Comparison of ENCODE assay signal across 17 mouse cellular contexts in the genomic region with DNA sequence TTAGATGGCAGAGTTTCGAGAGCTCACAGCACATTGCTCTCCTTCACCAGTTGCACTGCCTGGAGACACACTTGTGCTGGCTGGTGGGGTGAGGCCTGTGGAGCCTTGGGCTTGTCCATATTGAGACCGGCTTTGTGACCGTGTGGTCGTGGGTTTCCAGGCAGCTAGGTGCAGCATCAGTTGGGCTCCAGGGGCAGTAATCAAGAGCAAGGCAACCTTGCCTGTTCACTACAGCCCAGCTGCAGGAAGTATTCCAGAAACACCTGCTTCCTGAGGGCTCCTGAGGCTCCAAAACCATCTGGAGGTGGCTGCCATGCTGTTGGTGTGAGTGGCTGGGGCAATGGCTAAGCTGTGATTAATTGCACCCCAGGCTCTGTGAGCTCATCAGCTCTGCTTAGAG.
"Had no signal": no experiment of that assay in that cellular context is flagged by ENCODE, and none has a peak within 500 bp of the region (broad histone marks: within the 10 kb centered on the region; RNA-seq: fewer than 3 reads in every experiment).

No protein-coding gene starts in this region.

- H3K9ac ChIP-seq: lung, embryonic 15.5 days; midbrain, embryonic 12.5 days; neural tube, embryonic 13.5 days; neural tube, embryonic 15.5 days had no signal

- H3K9me3 ChIP-seq: lung, embryonic 15.5 days; midbrain, embryonic 10.5 days; midbrain, embryonic 12.5 days; neural tube, embryonic 13.5 days; neural tube, embryonic 15.5 days had no signal

- ATAC-seq: lung, postnatal 0 days; midbrain, embryonic 16.5 days had no signal

- H3K27ac ChIP-seq: lung, embryonic 15.5 days; midbrain, embryonic 10.5 days; midbrain, embryonic 12.5 days; neural tube, embryonic 13.5 days; neural tube, embryonic 15.5 days had no signal

- H3K36me3 ChIP-seq: lung, embryonic 15.5 days; midbrain, embryonic 10.5 days; midbrain, embryonic 12.5 days; neural tube, embryonic 13.5 days; neural tube, embryonic 15.5 days had no signal

- DNase-seq: midbrain, embryonic 14.5 days; retina, postnatal 1 day; right cerebral cortex, adult 18-20 months; right cerebral cortex, postnatal 25 days; right cerebral cortex, postnatal 4 days; spleen, adult 18-20 months; thymus, adult 18-20 months; thymus, postnatal 14 days; thymus, postnatal 36 days had no signal

- H3K4me3 ChIP-seq: lung, embryonic 15.5 days; midbrain, embryonic 10.5 days; midbrain, embryonic 12.5 days; myocyte; neural tube, embryonic 13.5 days; neural tube, embryonic 15.5 days had no signal

- H3K27me3 ChIP-seq: lung, embryonic 15.5 days; midbrain, embryonic 12.5 days; neural tube, embryonic 13.5 days; neural tube, embryonic 15.5 days had no signal

- H3K4me2 ChIP-seq: lung, embryonic 15.5 days; midbrain, embryonic 12.5 days; neural tube, embryonic 13.5 days; neural tube, embryonic 15.5 days had no signal

- H3K4me1 ChIP-seq: midbrain, embryonic 12.5 days; neural tube, embryonic 15.5 days had no signal
